Mouse (Mus musculus): ENCODE measurements around the gene Gm45015.
"Not testable (repeated sequence)": the region's sequence is repeated elsewhere in the genome, so short reads cannot be mapped to it uniquely, and the experiment has no call there.

Gene Gm45015

GRCm38 (mm10) chrX:73336740-73337139 is at the start of gene Gm45015:
Gene Gm45015, minus strand, starts transcription at chrX:73336840.
- no peak for DNase-seq

- no peak for DNase-seq
Measured at GRCm38 (mm10) chrX:73384924-73385323, 48.3 kb upstream of the Gm45015 start.

- DNase-seq, result no peak
Measured at GRCm38 (mm10) chrX:73384419-73384818, 47.8 kb upstream of the Gm45015 start.

- DNase-seq, result no peak
Measured at GRCm38 (mm10) chrX:73363291-73363690, 26.7 kb upstream of the Gm45015 start.

GRCm38 (mm10) chrX:73356719-73357118 is 20.1 kb upstream of the Gm45015 start:
- DNase-seq, result no peak

- DNase-seq, result no peak
Measured at GRCm38 (mm10) chrX:73356163-73356562, 19.5 kb upstream of the Gm45015 start.

DNA sequence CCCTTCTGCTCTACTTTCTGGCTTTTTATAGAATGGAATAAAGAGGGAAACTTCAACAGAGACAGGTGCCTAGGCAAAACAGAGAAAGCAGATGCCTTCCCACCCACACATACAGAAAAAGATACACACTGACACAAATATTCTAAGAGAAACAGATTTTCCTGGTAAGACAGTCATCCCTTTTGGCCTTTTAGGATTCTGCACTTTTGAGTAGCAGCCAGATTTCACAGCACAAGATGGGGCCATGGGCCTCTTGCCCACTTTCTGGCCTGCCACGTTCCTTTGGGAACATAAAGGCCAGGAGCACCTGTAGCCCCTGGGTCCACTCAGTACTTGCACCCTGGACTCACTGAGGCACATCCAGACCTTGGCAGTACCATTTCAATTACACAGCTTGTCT is 7.7 kb upstream of the Gm45015 start:
- DNase-seq, result no peak

DNA sequence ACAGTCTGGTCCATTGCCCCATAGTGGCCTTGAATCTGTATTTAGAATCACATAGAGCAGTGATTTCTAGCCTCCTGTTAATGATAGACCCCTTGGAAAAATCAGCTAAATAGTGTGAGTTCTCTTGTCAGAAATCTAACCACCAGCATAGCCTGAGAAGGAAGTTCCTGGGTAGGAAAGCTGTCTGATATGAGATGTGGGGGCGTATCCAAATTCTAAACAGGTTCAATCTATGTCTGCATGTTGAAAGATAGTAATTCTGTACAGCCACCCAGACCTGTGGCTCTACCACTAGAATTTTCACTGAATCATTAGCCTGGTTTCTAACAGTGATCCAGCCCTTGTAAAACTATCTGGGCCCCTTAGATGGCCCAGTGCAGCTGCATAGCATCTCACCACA is 7.2 kb upstream of the Gm45015 start:
- DNase-seq, result no peak

- no peak for DNase-seq
Measured at GRCm38 (mm10) chrX:73342941-73343735, 6.5 kb upstream of the Gm45015 start.

GRCm38 (mm10) chrX:73342483-73342895 is 5.8 kb upstream of the Gm45015 start, which contains the start of gene Zfp275:
Gene Zfp275, plus strand, starts transcription at chrX:73342621.
- DNase-seq, result peak; percentile 85

- no peak for DNase-seq
Measured at GRCm38 (mm10) chrX:73342068-73342467, 5.4 kb upstream of the Gm45015 start.

GRCm38 (mm10) chrX:73341473-73341872 is 4.8 kb upstream of the Gm45015 start:
- no peak for DNase-seq

DNA sequence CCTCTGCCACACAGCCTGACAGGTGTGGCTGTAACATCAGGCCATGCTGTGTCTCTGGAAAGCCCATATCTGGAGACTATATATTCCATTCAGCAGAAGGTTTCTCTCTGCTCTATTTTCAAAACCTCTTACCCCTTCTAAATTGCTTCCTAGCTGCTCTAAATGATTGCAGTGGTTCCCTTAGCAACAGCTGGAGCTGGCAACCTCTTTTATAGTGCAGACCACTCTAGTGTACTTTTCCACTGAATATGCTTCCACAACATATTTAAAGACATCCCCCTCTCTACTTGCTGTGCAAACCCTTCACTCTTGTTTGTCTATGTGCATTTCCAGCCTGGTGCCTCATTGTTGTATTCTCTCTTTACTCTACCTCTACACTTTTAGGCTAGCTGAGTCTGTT is 3.1 kb downstream of the Gm45015 start:
- no peak for DNase-seq

- DNase-seq, result no peak
Measured at GRCm38 (mm10) chrX:73327215-73327614, 9.4 kb downstream of the Gm45015 start.

- no peak for DNase-seq
Measured at GRCm38 (mm10) chrX:73321029-73321428, 15.6 kb downstream of the Gm45015 start.

DNA sequence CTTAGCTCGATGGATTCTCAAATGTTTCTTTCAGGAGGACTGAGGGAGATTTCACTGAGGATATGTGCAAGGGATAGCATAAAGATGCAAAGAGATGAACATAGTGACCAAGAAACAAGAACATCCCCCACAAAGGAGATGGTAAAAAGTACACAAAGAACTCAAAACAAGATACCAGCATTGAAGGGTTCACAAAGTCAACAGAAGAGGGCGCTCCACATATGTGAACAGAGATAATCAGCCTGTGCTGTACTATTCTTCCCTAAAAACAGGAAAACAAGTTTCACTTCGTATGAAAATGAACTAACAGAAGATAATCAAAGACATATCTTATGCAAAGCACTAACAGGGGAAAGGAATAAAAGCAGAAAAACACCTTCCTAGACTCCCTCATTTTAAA is 24.1 kb downstream of the Gm45015 start:
- peak; percentile 46 for DNase-seq

- DNase-seq, result not testable (repeated sequence)
Measured at GRCm38 (mm10) chrX:73295745-73296144, 40.9 kb downstream of the Gm45015 start.

- not testable (repeated sequence) for DNase-seq
Measured at GRCm38 (mm10) chrX:73292876-73293275, 43.8 kb downstream of the Gm45015 start, which contains the start of the genes Xlr5a and Xlr5c. Gene Xlr5a, minus strand, starts transcription at chrX:73292976. Gene Xlr5c, minus strand, starts transcription at chrX:73292976.
